Mouse (Mus musculus) bone marrow macrophage, adult 2 months (primary cell): ENCODE measurements around the gene Fn1. TPM values are rescaled to one million over a fixed set of nuclear protein-coding genes. Genes with fewer than 3 reads are reported as not detected.

Experiments used
- H3K27ac ChIP-seq: 2 replicates; pipeline ENCODE4 v1.5.1; 2012; ENCODE audit warnings: low read depth, low read length; ENCODE audit not compliant: insufficient read depth
- H3K4me1 ChIP-seq: 2 replicates; pipeline ENCODE4 v1.6.1; 2012; ENCODE audit warnings: low read length; ENCODE audit not compliant: control insufficient read depth, insufficient read depth
- H3K4me3 ChIP-seq: 2 replicates; pipeline ENCODE4 v1.5.1; 2012; ENCODE audit warnings: mild to moderate bottlenecking, low read length, moderate library complexity; ENCODE audit not compliant: insufficient read depth
- CTCF ChIP-seq: IDR thresholded peaks from 2 replicates; pipeline ENCODE4 v1.5.1; 2012; ENCODE audit warnings: low read depth, mild to moderate bottlenecking, low read length, moderate library complexity
- POLR2A ChIP-seq: IDR thresholded peaks from 2 replicates; pipeline ENCODE4 v1.6.1; 2012; ENCODE audit warnings: mild to moderate bottlenecking, low read depth, low read length, borderline replicate concordance
- polyA plus RNA-seq: library from polyadenylated mRNA; stranded (reverse); fragments of >200 nt; gene quantifications from 2 replicates; pipeline ENCODE4 v1.2.4, GENCODE M21; 2012; ENCODE audit not compliant: missing spikeins, insufficient read depth, insufficient read length

Fn1 gene
- polyA plus RNA-seq, 1 experiment = 10.9 TPM

DNA sequence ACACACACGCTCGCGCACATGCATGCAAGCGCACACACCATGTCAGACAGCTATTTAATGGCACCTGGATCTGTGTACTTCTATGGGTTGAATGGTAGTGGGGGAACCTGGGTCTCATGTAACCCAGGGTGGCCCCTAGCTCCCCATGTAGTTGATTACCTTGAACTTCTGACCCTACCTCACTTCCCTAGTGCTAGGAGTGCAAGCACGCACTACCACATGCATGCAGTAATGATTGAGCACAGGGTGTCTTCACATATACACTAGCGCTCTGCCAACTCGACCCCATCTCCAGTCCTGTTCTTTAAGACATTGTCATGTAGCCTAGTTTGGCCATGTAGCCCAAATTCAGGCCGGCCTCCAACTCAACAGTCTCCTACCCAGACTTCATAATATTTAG, 69.7 kb downstream of the Fn1 start:
- H3K4me3 ChIP-seq = no peak overlapping the region
- TF ChIP-seq CTCF (no peak), POLR2A (no peak)
- H3K27ac ChIP-seq = no peak overlapping the region
- H3K4me1 ChIP-seq = no peaks in the 10 kb centered on the region

GRCm38 (mm10) chr1:71580408-71580807, 72.6 kb downstream of the Fn1 start:
- Histone ChIP-seq H3K4me1 (no peaks in the 10 kb centered on the region), H3K27ac (no peak overlapping the region), H3K4me3 (no peak overlapping the region)
- TF ChIP-seq POLR2A (no peak), CTCF (no peak)

GRCm38 (mm10) chr1:71579526-71579925, 73.5 kb downstream of the Fn1 start:
- H3K4me3 ChIP-seq = no peak overlapping the region
- TF ChIP-seq POLR2A (no peak), CTCF (no peak)
- H3K27ac ChIP-seq = no peak overlapping the region
- H3K4me1 ChIP-seq = no peaks in the 10 kb centered on the region

DNA sequence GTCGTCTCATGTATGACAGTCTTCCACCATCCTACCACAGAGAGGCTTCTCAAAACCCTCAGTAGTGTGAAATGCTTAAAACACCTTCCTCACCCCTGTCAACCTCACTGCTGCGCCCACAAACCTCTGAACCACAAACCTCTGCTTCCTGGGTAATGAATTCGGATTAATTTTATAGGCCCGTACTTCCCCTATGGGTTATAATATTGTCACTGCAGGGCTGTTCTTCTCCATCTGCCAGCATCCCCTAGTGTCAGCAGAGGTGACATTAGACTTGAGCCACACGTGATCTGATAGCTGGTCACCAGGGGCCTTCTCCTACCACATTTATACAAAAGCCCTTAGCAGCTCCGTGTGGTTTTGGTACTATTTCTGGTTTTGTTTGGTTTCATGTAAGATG, 76.2 kb downstream of the Fn1 start:
- H3K4me3 ChIP-seq = no peak overlapping the region
- TF ChIP-seq POLR2A = no peak
- no peak for TF ChIP-seq CTCF
- H3K27ac ChIP-seq = no peak overlapping the region
- H3K4me1 ChIP-seq = no peaks in the 10 kb centered on the region

- TF ChIP-seq CTCF (no peak), POLR2A (no peak)
- H3K4me1 ChIP-seq = no peaks in the 10 kb centered on the region
- H3K4me3 ChIP-seq = no peak overlapping the region
- no peak overlapping the region for H3K27ac ChIP-seq
Observed at GRCm38 (mm10) chr1:71575987-71576386, 77.0 kb downstream of the Fn1 start.

DNA sequence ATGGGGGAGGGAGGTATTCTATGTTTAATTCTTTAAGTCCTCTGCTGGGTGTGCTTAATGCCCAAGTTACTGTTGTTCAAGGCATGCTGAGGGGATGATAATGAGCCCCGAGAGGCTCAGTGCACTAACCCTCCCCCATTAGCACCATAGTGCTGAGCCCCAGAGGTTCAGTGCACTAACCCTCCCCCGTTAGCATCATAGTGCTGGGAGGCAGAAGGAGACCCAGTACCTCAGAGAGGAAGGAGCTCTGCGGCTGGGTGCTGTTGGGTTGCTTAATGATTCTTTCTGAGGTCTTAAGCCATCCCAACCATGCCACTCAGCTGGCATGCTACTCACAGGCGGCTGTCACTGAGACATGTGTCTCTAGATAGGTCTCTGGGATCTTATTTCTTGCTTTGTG, 82.9 kb downstream of the Fn1 start:
- Histone ChIP-seq H3K4me3 (no peak overlapping the region), H3K27ac (no peak overlapping the region)
- TF ChIP-seq CTCF (no peak), POLR2A (no peak)

DNA sequence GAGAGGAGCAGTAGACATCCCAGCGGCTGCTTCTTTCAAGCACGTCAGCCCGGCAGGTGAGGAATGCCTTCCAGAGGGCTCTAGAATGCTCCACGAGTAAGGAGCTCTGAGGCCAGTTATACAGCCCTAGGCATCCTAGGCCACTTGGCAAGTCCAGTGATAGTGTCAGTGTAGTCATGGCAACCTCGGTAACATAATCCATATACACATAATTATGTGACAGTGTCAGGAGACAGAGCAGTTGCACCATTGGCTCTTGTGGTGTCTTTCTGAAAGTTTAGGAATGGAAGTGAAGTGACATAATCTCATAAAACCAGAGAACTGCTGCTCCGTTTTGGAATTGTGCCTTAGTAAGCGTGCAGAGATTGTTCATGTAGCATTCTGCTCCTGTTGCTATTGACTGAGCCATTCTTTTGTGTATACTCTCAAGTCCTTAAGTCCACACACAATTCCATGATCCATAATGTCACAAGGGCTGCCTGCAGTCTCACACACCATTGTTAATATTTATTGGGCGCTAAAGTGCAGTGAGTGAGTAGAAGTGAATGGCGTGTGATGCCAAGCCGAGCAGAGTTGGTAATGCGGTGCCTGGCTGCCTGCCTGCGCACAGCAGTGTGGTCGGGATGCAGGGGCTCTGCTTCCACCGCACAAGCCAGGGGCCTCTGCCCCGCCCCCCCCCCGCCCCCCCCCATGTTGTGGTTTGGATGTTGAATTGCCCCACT, 85.0 kb downstream of the Fn1 start:
- no peak overlapping the region for H3K4me3 ChIP-seq

More for the DNA sequence above, 82.9 kb downstream of the Fn1 start:
- no peaks in the 10 kb centered on the region for H3K4me1 ChIP-seq

DNA sequence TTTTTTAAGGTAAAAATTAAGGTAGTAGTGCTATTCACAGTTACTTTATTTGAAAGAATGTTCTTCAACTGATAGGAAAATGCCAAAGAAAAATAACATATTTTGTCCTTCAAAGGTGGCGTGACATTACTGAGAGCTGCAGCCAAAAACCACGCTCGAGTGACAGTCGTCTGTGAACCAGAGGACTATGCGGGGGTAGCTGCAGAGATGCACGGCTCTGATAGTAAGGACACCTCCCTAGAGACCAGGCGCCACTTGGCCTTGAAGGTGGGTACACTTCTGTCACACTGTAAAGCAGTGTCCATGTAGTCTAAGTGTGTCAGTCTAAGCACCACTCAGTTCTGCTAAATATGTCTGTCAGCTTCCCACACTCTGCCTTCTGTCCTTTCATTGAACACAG, 88.7 kb downstream of the Fn1 start:
- Histone ChIP-seq H3K27ac (no peak overlapping the region), H3K4me1 (no peaks in the 10 kb centered on the region), H3K4me3 (no peak overlapping the region)
- TF ChIP-seq CTCF = no peak
- no peak for TF ChIP-seq POLR2A

More for the DNA sequence above, 85.0 kb downstream of the Fn1 start:
- TF ChIP-seq POLR2A (no peak), CTCF (no peak)
- Histone ChIP-seq H3K4me1 (no peaks in the 10 kb centered on the region), H3K27ac (no peak overlapping the region)

DNA sequence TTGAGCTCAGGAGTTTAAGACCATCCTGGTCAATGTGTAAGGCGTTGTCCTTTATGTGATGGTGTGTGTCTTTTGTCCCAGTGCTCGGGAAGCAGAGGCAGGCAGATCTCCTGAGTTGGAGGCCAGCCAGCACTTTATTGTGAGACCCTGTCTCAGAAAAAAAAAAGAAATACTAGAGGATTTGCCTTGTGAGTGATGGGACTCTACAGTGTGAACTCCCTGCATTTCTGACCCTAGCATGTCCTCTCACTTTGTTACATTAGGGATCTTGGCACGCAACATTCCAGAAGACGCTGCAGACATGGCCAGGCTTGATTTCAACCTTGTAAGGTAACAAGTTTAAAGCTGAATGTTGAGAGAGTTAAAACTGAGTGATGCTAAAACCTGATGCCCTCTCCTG, 92.4 kb downstream of the Fn1 start:
- H3K4me1 ChIP-seq = peaks cover 5% of the 10 kb centered on the region
- no peak overlapping the region for H3K27ac ChIP-seq
- H3K4me3 ChIP-seq = no peak overlapping the region
- TF ChIP-seq CTCF (no peak), POLR2A (no peak)

DNA sequence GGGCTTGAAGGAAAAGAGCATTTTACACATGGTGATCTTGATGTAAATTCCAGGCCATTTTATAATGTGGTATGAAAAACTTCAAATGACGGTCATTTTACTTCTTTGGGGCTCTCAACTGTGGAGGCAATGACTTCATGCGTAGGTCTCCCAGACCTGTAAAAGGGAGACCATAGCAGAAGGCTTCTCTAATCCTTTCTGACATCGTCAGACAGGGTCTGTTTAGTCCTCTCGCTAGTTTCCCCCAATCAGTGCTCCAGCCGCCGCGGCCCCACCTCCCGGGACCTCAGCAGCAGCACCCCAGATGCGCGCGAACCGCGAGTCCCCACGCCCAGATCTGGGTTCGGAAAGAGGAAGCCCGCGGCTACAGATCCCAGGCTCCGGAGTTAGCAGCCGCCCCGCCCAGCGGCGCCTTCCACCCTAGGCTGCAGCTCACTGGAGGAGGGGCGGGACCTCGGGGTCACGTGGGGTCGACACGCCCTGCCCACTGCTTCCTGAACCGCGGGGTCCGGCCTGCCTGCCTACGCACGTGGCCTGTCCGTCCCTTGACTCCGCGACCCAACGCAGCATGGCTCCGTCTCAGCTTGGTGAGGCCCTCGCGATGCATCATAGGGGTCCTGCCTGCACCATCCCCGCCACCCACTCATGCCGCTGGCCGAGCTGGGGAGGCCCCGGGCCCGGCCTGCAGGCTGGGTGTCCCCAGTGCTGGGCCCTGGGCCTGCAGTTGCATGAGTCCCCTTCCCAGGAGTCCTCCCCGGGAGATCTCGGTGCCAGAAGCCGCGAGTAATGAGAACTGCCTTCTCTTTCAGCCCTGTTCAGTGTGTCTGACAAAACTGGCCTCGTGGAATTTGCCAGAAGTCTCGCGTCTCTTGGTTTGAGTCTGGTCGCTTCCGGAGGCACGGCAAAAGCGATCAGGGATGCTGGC, 96.0 kb downstream of the Fn1 start, which contains the start of gene Atic:
Gene Atic, plus strand, starts transcription at position 463 of the 925 bp plus-strand sequence.
- TF ChIP-seq POLR2A (0 out of 2 replicates have a peak, but pooled peaks have one; percentile 12), CTCF (no peak)
- peak within 1 kb of the TSS; percentile 70 for H3K4me3 ChIP-seq
- H3K27ac ChIP-seq = peak within 1 kb of the TSS; percentile 33
- peaks cover 5% of the 10 kb centered on the region for H3K4me1 ChIP-seq
